Mouse (Mus musculus): ENCODE results near the gene Mrps18a.

The Mrps18a gene

GRCm38 (mm10) chr17:46098525-46098924 is 12.3 kb upstream of the Mrps18a start:
- no peak for DNase-seq (ENCODE audit: extremely low spot score, low read depth, low spot score)

- no peak for DNase-seq (ENCODE audit: extremely low spot score, low read depth, low spot score)
These were observed 8.9 kb upstream of the Mrps18a start for GRCm38 (mm10) chr17:46101906-46102305.

DNA sequence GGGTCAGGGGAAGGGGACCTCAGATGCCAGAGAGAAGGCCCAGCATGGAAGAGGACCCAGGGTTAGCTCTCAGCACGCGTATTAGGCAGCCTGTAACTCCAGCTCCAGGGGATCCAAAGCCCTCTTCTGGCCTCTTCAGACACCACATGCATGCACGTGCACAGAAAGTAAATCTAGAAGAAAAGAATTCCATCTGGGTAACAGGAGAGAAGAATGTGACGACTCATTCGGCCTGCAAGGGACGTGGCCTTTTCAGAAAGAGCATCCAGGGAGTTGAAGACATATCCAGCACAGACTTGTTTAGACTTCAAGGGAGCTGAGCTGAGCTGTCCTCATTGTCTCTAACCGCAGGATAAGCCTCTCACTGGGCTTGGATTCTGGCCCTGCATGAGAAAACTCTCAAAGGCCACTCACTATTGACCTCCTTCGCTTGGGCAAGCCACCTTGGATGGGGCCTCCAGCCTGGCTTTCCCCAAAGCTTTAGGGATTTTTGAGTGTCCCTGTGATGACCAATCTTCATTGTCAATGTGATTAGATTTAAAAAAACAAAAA is 8.1 kb upstream of the Mrps18a start:
- DNase-seq (ENCODE audit: extremely low spot score, low read depth, low spot score), result no peak

DNA sequence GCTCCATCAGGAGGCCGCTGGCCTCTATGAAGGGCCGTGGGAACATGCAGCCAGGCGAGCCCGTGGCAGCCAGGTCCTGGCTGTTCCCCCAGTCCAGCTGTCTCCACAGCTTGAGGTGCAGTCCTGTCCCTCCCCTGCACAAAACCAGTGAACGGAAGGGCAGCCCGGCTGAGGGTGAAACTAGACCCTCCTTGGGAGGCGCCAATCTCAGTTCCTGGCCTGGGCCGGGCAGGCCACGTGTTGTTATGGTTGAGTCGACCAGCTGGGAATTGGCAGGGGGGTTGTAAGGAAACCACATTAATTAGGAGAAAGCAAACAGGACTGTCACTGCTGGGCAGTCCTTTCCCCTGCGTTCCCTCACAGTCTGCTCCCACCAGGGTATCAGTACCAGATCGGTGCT is 6.3 kb upstream of the Mrps18a start:
- DNase-seq (ENCODE audit: extremely low spot score, low read depth, low spot score), result no peak

- no peak for DNase-seq (ENCODE audit: extremely low spot score, low read depth, low spot score)
These were observed 2.5 kb upstream of the Mrps18a start for GRCm38 (mm10) chr17:46108286-46108685.

GRCm38 (mm10) chr17:46115489-46115888 is 4.7 kb downstream of the Mrps18a start:
- DNase-seq (ENCODE audit: extremely low spot score, low read depth, low spot score), result no peak

- no peak for DNase-seq (ENCODE audit: extremely low spot score, low read depth, low spot score)
These were observed 5.4 kb downstream of the Mrps18a start for GRCm38 (mm10) chr17:46116138-46116537.

GRCm38 (mm10) chr17:46116881-46117280 is 6.1 kb downstream of the Mrps18a start:
- DNase-seq (ENCODE audit: extremely low spot score, low read depth, low spot score), result no peak

DNA sequence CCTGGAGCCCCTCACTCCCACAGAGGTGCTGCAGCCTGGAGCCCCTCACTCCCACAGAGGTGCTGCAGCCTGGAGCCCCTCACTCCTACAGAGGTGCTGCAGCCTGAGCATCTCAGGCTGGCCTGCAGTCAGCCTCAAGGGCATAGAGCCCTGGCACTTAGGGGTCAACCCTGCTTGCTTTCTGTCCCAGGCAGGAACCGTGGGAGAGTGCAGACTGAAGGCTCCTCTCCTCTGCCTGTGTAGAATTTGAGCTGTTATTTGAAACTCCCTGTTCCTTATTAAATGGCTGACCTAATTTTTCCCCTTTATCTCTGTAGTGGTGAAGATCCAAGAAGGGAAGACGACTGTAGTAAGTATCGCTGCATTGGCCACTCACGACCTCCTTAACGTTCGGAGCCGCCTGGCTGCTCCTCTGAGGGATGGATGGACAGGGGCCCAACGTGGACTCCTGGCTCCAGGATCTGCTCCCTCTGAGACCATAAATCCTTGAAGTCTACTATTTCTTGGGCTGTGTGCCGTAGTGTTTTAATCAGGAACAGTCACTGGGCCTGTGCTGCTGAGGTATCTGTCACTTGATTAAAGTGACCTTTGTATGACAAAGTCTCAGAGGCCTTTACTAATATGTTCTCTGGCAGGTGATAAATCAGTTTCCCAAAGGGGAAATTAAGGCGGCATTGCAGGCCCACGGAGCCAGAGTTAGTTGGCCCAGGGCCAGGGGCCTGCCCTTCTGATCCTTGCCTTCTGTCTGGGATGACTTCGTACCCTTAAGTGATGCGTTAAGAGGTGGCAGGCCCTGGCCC is 7.0 kb downstream of the Mrps18a start:
- no peak for DNase-seq (ENCODE audit: extremely low spot score, low read depth, low spot score)

- DNase-seq (ENCODE audit: extremely low spot score, low read depth, low spot score), result no peak
These were observed 7.7 kb downstream of the Mrps18a start for GRCm38 (mm10) chr17:46118423-46118850.

- DNase-seq (ENCODE audit: extremely low spot score, low read depth, low spot score), result no peak
These were observed 8.9 kb downstream of the Mrps18a start for GRCm38 (mm10) chr17:46119641-46120040.

DNA sequence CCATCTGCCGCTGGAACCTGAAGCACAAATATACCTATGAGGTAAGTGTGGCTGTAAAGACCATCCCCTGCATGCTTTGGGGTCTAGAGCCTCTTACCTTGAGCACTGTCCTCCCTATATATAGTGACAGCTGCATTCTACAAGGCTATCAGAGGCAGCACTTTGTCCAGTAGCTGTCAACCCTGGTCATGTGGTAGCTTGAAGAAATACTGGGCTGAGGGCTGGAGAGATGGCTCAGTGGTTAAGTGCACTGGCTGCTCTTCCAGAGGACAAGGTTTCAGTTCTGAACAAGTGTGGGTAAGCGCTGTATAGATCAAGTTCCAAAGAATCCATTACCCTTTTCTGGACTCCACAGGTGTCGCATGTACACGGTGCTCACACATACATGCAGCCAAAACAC is 12.0 kb downstream of the Mrps18a start:
- no peak for DNase-seq (ENCODE audit: extremely low spot score, low read depth, low spot score)

DNA sequence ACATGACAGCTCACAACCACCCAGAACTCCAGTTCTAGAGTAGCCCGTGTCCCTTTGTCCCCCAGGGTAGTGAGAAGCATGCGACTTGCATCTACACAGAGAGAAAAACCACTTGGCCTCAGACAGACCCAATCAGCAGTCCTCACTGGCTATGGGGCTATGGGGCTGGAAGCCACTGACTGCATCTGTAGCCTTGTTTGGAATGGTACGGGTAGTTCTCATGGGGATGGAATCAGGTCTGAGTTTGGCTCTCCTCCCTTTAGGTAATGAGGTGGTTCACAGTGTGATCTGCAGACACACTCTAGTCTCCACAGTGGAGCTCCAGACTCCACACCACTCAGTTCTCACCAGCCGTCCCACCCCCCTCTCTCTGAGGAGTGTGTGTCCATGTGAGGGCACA is 12.5 kb downstream of the Mrps18a start:
- DNase-seq (ENCODE audit: extremely low spot score, low read depth, low spot score), result no peak

DNA sequence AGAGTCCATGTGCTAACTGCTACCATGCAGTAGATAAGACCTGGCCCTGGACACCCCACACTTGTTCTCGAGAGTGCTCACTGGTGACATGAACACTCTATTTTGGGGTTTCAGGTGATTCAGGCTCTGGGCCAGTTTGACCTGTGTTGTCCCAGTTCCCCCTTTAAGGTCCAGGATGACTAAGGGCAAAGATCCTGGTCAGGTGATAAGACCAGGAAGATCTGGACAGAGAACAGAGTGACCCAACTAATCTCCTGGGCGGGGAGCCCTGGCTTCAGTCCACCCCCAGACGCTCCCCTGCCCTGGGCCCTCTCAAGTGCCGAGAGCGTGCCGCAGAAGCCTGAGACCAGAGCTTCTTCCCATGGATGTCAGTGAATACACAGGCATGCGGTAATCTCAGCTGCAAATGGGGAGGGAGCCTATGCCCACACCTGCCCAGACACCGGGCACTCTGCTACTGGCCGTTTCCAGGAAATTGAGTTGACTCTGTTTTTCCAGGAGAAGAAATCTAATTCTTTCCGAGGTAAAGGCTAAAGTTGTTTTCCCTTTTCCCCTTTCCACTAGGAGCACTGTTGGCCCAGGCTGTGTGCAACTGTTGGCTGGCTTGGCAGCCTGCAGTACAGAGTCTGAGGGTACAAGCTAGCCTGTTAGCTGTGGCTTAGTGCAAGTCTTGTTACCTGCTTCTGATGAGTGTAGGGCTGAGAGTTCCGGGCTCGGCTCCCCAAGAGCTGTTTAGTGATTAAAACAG is 13.3 kb downstream of the Mrps18a start:
- no peak for DNase-seq (ENCODE audit: extremely low spot score, low read depth, low spot score)

- no peak for DNase-seq (ENCODE audit: extremely low spot score, low read depth, low spot score)
These were observed 15.8 kb downstream of the Mrps18a start for GRCm38 (mm10) chr17:46126608-46127007.

DNA sequence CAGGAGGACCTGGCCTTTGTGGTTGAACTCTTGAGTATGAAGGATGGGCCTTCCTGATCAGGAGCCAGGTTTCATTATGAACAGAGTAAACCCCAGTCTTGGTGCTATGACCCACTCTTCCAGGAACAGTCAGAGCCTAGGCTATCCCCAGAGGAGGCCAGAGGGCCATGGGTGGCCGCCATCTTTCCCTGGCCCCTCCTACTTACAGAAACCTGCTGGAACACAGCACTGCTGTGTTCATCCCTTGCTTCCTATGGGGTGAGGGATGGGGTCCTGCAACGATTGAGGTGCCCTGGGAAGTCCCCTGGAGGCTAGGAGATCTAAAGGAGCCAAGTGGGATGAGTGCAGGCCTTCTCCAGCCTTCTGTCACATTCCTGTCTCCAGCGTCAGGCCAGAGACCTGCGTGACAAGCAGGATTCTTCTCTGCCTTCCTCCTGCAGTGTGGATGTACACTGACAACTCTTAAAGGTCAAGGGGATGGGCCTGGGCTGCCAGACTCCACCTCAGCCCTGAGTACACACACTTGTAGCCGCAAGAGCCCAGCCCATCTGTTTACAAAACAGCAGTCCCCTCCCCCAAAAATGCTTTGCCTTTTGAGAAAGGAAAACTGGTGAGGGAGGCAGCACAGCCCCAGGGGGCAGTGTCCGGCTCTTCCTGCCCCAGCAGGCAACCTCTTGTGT is 17.2 kb downstream of the Mrps18a start:
- no peak for DNase-seq (ENCODE audit: extremely low spot score, low read depth, low spot score)

DNA sequence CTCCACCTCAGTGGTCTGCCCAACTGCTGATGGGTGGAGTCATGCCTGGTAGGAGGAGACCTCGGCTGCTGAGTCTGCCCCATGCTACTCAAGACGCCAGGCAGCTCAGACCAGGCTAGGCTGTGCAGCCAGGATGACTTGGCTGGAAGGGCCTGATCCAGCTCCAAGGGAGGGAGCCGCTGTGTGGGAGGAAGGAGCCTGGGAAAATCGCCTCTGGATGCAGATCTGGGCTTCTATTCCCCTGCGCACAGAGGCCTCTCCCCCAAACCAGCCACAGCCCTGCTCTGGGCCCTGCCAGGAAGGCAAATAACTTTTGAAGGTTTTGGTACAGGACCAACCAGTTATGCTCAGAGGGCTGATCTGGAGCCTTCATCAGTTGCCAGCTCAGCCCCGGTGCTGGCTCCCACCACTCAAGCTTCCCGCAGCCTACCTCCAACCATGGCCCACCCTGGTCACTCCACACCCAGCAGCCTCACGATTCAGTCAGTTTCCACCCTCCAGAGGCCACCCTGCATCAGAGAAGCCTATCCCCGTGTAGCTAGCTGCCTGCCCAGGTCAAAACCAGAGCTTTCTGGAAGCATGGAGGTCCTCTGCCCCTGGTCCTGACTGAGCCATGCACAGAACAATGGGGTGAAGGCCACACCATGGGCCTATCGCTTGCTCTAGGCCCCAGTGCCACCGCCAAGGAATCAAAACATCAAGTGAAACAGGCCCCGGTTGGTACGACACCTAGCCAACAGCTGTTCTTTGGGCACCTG is 19.1 kb downstream of the Mrps18a start:
- no peak for DNase-seq (ENCODE audit: extremely low spot score, low read depth, low spot score)

- no peak for DNase-seq (ENCODE audit: extremely low spot score, low read depth, low spot score)
These were observed 21.4 kb downstream of the Mrps18a start for GRCm38 (mm10) chr17:46132058-46132718.

DNA sequence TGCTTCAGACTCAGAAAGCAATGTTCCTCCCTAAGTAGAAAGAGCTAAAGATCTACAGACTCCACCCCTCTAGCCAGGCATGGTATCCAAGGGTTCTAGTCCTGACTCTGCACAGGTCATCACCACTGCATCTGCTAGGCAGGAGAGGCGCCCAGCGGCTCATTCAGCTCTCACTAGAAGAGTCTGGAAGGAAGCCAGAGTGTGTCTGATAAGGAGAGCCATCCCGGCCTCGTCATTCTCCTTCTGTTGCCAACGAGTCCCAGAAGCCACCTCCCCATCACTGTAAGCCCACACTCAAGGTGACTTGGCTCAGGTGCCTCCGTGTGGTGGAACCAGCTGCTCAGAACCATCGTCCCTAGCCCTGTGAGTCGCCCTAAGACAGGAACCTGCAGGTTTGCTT is 22.1 kb downstream of the Mrps18a start:
- no peak for DNase-seq (ENCODE audit: extremely low spot score, low read depth, low spot score)

DNA sequence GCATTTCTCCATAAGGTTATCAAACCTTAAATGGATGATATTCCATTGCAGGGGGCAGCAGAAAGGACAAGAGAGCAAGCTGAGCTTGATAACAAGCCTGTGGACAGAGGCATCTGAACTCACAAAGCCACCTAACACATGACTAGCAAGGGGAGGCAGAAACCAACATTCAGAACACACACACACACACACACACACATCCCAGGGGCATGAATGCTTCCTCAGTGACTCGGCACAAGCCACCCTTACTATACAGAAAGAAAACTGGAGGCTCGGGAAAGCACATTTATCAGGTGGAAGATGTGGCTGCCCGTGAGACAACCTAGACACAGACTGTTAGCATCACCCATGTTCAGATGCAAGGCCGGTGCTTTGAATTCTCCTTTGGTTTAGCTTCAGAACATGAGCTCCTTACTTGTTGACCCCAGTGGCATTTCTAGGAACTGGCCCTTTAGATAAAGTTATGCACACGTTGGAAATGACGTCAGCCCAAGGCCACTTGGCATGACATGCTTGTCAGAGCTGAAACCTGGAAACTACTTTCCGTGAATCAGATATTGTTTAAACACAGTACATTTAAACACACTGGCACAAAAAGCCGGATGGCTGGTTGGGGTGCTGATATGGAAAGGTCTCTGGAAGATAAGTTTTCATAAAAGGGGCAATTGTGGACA is 27.9 kb downstream of the Mrps18a start:
- no peak for DNase-seq (ENCODE audit: extremely low spot score, low read depth, low spot score)

Data from hindlimb bud, embryonic 11.5 days (tissue).